Mouse (Mus musculus) spleen, postnatal 36 days (tissue): ENCODE results near the gene Zfp932.
"Not testable (repeated sequence)": the region's sequence is repeated elsewhere in the genome, so short reads cannot be mapped to it uniquely, and the experiment has no call there.

Experiments used
- DNase-seq, 2 experiments: peaks; one replicate each; pipeline ENCODE4 v3.0.0; 2022; ENCODE audit warnings: low spot score in 2 of 2, mixed read lengths in 1 of 2

Gene Zfp932

GRCm38 (mm10) chr5:109996026-109996937, at the start of gene Zfp932:
Gene Zfp932 (plus strand): TSS chr5:109996521.
- peak; percentile 81 to 83 for DNase-seq

DNA sequence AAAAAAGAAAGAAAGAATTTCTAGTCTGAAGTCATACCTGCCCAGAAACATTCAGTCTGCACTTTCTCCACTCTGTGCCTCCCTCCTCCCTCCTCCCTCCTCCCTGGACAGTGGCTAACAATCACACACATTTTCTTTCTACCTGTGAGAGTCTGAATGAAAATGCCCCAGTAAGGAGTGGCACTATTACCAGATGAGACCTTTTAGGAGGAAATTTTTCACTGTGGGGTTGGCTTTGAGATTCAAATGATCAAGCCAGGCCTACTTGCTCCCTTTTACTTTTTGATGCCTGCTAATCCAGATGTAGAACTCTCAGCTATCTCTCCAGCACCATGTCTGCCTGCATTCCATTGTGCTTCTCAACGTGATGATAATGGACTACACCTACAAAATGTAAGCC, 46.0 kb upstream of the Zfp932 start:
- no peak for DNase-seq

- DNase-seq, result not testable (repeated sequence)
Observed at GRCm38 (mm10) chr5:109980743-109981142, 15.6 kb upstream of the Zfp932 start.

GRCm38 (mm10) chr5:109995461-109995860, 860 bp upstream of the Zfp932 start:
- not testable (repeated sequence) for DNase-seq

DNA sequence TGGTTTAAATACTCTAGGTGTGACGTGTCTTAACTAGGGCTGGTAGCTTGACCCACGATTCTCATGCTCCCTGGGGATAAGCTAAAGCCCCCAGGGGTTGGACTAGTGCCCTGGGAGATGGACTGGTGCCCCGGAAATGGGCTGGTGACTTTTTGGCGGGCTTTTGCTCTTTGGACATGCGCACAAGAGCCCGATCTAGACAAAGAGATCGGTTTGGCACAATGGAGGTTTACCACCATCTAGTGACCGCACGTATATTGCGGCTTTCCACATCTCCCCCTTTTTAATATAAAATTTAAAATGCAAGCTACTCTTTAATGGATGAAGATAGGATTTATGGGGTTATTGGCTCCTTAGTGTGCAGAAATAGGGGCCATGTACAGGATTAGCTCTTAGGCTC, 19.5 kb downstream of the Zfp932 start:
- DNase-seq, result not testable (repeated sequence)

DNA sequence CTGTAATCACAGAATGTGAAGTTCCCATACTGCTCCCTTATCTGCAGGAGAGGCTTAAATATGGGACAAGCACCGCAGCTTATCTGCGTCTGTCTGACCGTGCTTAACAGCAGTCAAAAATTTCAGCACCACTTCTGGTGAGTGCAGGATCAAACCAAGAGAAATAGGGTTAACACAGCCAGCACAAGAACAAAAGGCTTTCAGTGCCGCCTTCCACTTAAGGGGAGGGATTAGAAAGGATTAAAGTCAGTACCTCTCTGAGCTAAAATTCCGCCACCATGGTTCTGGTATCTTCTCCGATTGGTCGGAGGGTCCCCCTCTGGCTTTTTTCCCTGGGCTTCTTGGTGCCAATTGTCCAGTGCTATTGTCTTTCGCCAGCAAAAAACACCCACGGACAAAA, 27.0 kb downstream of the Zfp932 start:
- DNase-seq, result no peak

GRCm38 (mm10) chr5:110023694-110024427, 27.5 kb downstream of the Zfp932 start:
- peak in 1 of 2 experiments; percentile 1 for DNase-seq

DNA sequence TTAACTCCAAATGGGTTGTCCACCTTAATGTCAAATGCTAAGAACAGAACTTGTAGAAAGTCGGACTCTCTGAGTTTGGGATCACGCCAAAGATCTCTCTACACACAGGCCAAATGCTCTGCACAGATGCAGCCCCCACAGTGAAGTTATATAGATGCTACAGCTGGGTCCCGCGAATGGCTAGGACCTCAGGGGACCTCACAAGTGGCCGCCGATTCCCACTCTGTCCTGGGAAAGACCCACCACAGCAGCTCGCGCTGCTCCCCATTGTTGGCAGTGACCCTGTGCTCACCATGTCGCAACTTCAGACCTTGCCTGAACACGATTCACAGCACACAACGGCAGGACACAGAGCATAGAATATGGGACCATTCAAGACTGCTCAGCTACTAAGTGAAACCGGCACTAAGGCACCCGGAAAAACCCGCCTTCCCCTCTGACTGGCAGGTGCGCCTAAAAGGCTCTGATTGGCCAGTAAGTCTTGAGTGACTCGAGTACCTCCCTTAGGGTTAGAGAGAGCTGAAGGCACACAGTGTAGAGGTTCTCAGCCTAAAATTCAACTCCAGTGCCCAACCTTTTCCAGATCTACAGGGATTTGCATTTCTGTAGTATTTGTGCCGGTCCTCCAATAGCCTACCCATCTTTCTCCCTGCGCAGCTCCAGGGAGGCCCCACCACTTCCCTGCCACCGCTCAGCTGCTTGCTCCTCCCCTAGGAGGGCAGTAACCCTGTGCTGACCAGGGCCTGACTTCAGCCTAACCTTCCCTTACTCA, 61.5 kb downstream of the Zfp932 start:
- DNase-seq, result peak; percentile 83 to 84
